In genomic region chr11:98660517-98660916, GRCm38 (mm10) we compare ENCODE assay signal across 9 mouse cellular contexts. TPM values are rescaled to one million over a fixed set of nuclear protein-coding genes. Genes with fewer than 3 reads are reported as not detected.
DNase-seq lines count a peak whose midpoint lies in the region; ATAC-seq and TF ChIP-seq lines count a peak whose summit lies in the region.
"Had no signal": no experiment of that assay in that cellular context is flagged by ENCODE, and none has a peak within 500 bp of the region (broad histone marks: within the 10 kb centered on the region; RNA-seq: fewer than 3 reads in every experiment).

No protein-coding gene starts in this region.

- peak; percentile 70; the same call in 1 of the 2 replicates for ATAC-seq in forebrain, embryonic 15.5 days (replicated peaks)
- ATAC-seq in intestine, postnatal 0 days, result no peak
- no peak for ATAC-seq in limb, embryonic 14.5 days (ENCODE audit: low FRiP score, low read depth)
- ATAC-seq in neural tube, embryonic 12.5 days (ENCODE audit: low FRiP score, low read depth), result no peak

- 0 out of 2 replicates have a peak, but pooled peaks cover 4% of the 10 kb centered on the region for H3K4me1 ChIP-seq in forebrain, embryonic 15.5 days
- no peaks in the 10 kb centered on the region for H3K4me1 ChIP-seq in intestine, postnatal 0 days (replicated peaks; ENCODE audit: control insufficient read depth, insufficient read depth, low read length)
- no peaks in the 10 kb centered on the region for H3K4me1 ChIP-seq in limb, embryonic 14.5 days (ENCODE audit: control insufficient read depth, insufficient read depth, low read length)
- H3K4me1 ChIP-seq in neural tube, embryonic 12.5 days, result no peaks in the 10 kb centered on the region
- H3K4me1 ChIP-seq: embryonic facial prominence, embryonic 15.5 days had no signal

- TF ChIP-seq CTCF in intestine, postnatal 0 days (IDR thresholded peaks at IDR 0.05; ENCODE audit: low read depth), result peak; percentile 86

- no peaks in the 10 kb centered on the region for H3K27me3 ChIP-seq in forebrain, embryonic 15.5 days
- H3K27me3 ChIP-seq in intestine, postnatal 0 days (replicated peaks; ENCODE audit: control insufficient read depth, insufficient read depth, low read length), result no peaks in the 10 kb centered on the region
- no peaks in the 10 kb centered on the region for H3K27me3 ChIP-seq in limb, embryonic 14.5 days (ENCODE audit: control insufficient read depth, insufficient read depth, low read length)
- no peaks in the 10 kb centered on the region; the same call in 1 of the 2 replicates for H3K27me3 ChIP-seq in neural tube, embryonic 12.5 days (replicated peaks)
- H3K27me3 ChIP-seq: embryonic facial prominence, embryonic 15.5 days had no signal

- DNase-seq in kidney, adult 18-20 months, result peak; percentile 7
- no peak for DNase-seq in kidney, adult 11 months
- DNase-seq in ZHBTc4 (ENCODE audit: low read depth, low spot score), result peak; percentile 75
- peak; percentile 77 for DNase-seq in limb, embryonic 14.5 days (ENCODE audit: low spot score)
- no peak for DNase-seq in gastrocnemius, postnatal 25 days

- no peak for TF ChIP-seq POLR2A in limb, embryonic 14.5 days (IDR thresholded peaks at IDR 0.05; ENCODE audit: borderline replicate concordance, extremely low read depth, insufficient read depth, insufficient read length)

- H3K36me3 ChIP-seq in forebrain, embryonic 15.5 days, result no peaks in the 10 kb centered on the region
- no peaks in the 10 kb centered on the region for H3K36me3 ChIP-seq in intestine, postnatal 0 days (ENCODE audit: control insufficient read depth, insufficient read depth)
- no peaks in the 10 kb centered on the region for H3K36me3 ChIP-seq in limb, embryonic 14.5 days (ENCODE audit: control insufficient read depth, insufficient read depth, low read length)
- H3K36me3 ChIP-seq in neural tube, embryonic 12.5 days, result no peaks in the 10 kb centered on the region
- H3K36me3 ChIP-seq: embryonic facial prominence, embryonic 15.5 days had no signal

- H3K4me3 ChIP-seq in forebrain, embryonic 15.5 days, result no peak overlapping the region
- H3K4me3 ChIP-seq in intestine, postnatal 0 days (ENCODE audit: low read depth, low read length), result no peak overlapping the region
- no peak overlapping the region for H3K4me3 ChIP-seq in limb, embryonic 14.5 days (replicated peaks; ENCODE audit: low read length)
- no peak overlapping the region for H3K4me3 ChIP-seq in neural tube, embryonic 12.5 days
- H3K4me3 ChIP-seq: embryonic facial prominence, embryonic 15.5 days had no signal

- H3K9me3 ChIP-seq in forebrain, embryonic 15.5 days, result no peaks in the 10 kb centered on the region
- H3K9me3 ChIP-seq in intestine, postnatal 0 days (ENCODE audit: control insufficient read depth), result no peaks in the 10 kb centered on the region
- no peaks in the 10 kb centered on the region for H3K9me3 ChIP-seq in limb, embryonic 14.5 days (ENCODE audit: control insufficient read depth, low read length)
- no peaks in the 10 kb centered on the region for H3K9me3 ChIP-seq in neural tube, embryonic 12.5 days
- H3K9me3 ChIP-seq: embryonic facial prominence, embryonic 15.5 days had no signal

- peak overlapping the region; percentile 9; the same call in 1 of the 2 replicates for H3K4me2 ChIP-seq in forebrain, embryonic 15.5 days (replicated peaks)
- no peak overlapping the region for H3K4me2 ChIP-seq in intestine, postnatal 0 days (replicated peaks; ENCODE audit: low read depth)
- H3K4me2 ChIP-seq in limb, embryonic 14.5 days (replicated peaks; ENCODE audit: low read depth, low read length, severe bottlenecking), result no peak overlapping the region
- H3K4me2 ChIP-seq in neural tube, embryonic 12.5 days (replicated peaks), result peak overlapping the region; percentile 36; the same call in 1 of the 2 replicates
- H3K4me2 ChIP-seq: embryonic facial prominence, embryonic 15.5 days had no signal

- H3K9ac ChIP-seq in forebrain, embryonic 15.5 days (replicated peaks), result no peak overlapping the region
- no peak overlapping the region for H3K9ac ChIP-seq in intestine, postnatal 0 days (ENCODE audit: low read depth, low read length)
- H3K9ac ChIP-seq in limb, embryonic 14.5 days (ENCODE audit: low read depth, low read length, severe bottlenecking), result no peak overlapping the region
- H3K9ac ChIP-seq in neural tube, embryonic 12.5 days, result no peak overlapping the region
- H3K9ac ChIP-seq: embryonic facial prominence, embryonic 15.5 days had no signal

- 11% methylated on average over 6 of the region's 6 CpGs for WGBS in forebrain, embryonic 15.5 days
- 14% methylated on average over 6 of the region's 6 CpGs for WGBS in intestine, postnatal 0 days
- WGBS in limb, embryonic 14.5 days, result 8% methylated on average over 6 of the region's 6 CpGs
- WGBS in neural tube, embryonic 12.5 days, result 8% methylated on average over 6 of the region's 6 CpGs

- H3K27ac ChIP-seq in forebrain, embryonic 15.5 days (replicated peaks), result no peak overlapping the region
- no peak overlapping the region for H3K27ac ChIP-seq in intestine, postnatal 0 days (ENCODE audit: low read depth, low read length)
- H3K27ac ChIP-seq in limb, embryonic 14.5 days (replicated peaks; ENCODE audit: low read depth, low read length), result no peak overlapping the region
- H3K27ac ChIP-seq in neural tube, embryonic 12.5 days, result no peak overlapping the region; the same call in 1 of the 2 replicates
- H3K27ac ChIP-seq: embryonic facial prominence, embryonic 15.5 days had no signal

RNA-seq across cellular contexts. Expression of gene Gsdma, which starts 3.6 kb away (rescaled TPM):
- polyA plus RNA-seq in forebrain, embryonic 15.5 days (2015; fragmentation: Nextera tagmentation; extraction: Ambion mirVana), result not detected in 2 replicates
- 0.38 and 0.42 TPM in 2 replicates for polyA plus RNA-seq in intestine, postnatal 0 days (2015; fragmentation: Nextera tagmentation; extraction: Ambion mirVana)
- polyA plus RNA-seq in limb, embryonic 14.5 days (2012; rRNA removed), result 0.14 and 0.16 TPM in 2 replicates
- polyA plus RNA-seq in limb, embryonic 14.5 days (2014; fragmentation: Nextera tagmentation; extraction: Ambion mirVana), result 0.47 and 0.55 TPM in 2 replicates
- polyA plus RNA-seq in neural tube, embryonic 12.5 days (2016; fragmentation: Nextera tagmentation; extraction: Ambion mirVana), result not detected in 2 replicates
- under 1 TPM; 0.23 to 0.24 TPM for total RNA-seq in gastrocnemius, postnatal 25 days (2021)

RNA-seq across cellular contexts. Expression of gene Gsdma2, which starts 14.0 kb away (rescaled TPM):
- polyA plus RNA-seq in forebrain, embryonic 15.5 days (2015; fragmentation: Nextera tagmentation; extraction: Ambion mirVana), result not detected in 2 replicates
- 0.14 and 0.16 TPM in 2 replicates for polyA plus RNA-seq in intestine, postnatal 0 days (2015; fragmentation: Nextera tagmentation; extraction: Ambion mirVana)
- polyA plus RNA-seq in limb, embryonic 14.5 days (2012; rRNA removed), result not detected in 2 replicates
- polyA plus RNA-seq in limb, embryonic 14.5 days (2014; fragmentation: Nextera tagmentation; extraction: Ambion mirVana), result not detected in 2 replicates
- not detected in 2 replicates for polyA plus RNA-seq in neural tube, embryonic 12.5 days (2016; fragmentation: Nextera tagmentation; extraction: Ambion mirVana)
- total RNA-seq in gastrocnemius, postnatal 25 days (2021), result not detected
- polyA plus RNA-seq: embryonic facial prominence, embryonic 15.5 days had no signal

RNA-seq across cellular contexts. Expression of gene Psmd3, which starts 21.8 kb away (rescaled TPM):
- 209 and 213 TPM in 2 replicates for polyA plus RNA-seq in forebrain, embryonic 15.5 days (2015; fragmentation: Nextera tagmentation; extraction: Ambion mirVana)
- polyA plus RNA-seq in intestine, postnatal 0 days (2015; fragmentation: Nextera tagmentation; extraction: Ambion mirVana), result 95.5 and 96.2 TPM in 2 replicates
- 208 and 228 TPM in 2 replicates for polyA plus RNA-seq in limb, embryonic 14.5 days (2012; rRNA removed)
- polyA plus RNA-seq in limb, embryonic 14.5 days (2014; fragmentation: Nextera tagmentation; extraction: Ambion mirVana), result 141 and 145 TPM in 2 replicates
- polyA plus RNA-seq in neural tube, embryonic 12.5 days (2016; fragmentation: Nextera tagmentation; extraction: Ambion mirVana), result 231 and 234 TPM in 2 replicates
- 10 to 100 TPM; 86.2 to 91.5 TPM for total RNA-seq in gastrocnemius, postnatal 25 days (2021)

RNA-seq across cellular contexts. Expression of gene Gsdma3, which starts 34.4 kb away (rescaled TPM):
- not detected in 2 replicates for polyA plus RNA-seq in forebrain, embryonic 15.5 days (2015; fragmentation: Nextera tagmentation; extraction: Ambion mirVana)
- polyA plus RNA-seq in intestine, postnatal 0 days (2015; fragmentation: Nextera tagmentation; extraction: Ambion mirVana), result not detected in 2 replicates
- polyA plus RNA-seq in limb, embryonic 14.5 days (2012; rRNA removed), result not detected in 2 replicates
- polyA plus RNA-seq in limb, embryonic 14.5 days (2014; fragmentation: Nextera tagmentation; extraction: Ambion mirVana), result not detected in 2 replicates
- polyA plus RNA-seq in neural tube, embryonic 12.5 days (2016; fragmentation: Nextera tagmentation; extraction: Ambion mirVana), result not detected in 2 replicates
- total RNA-seq in gastrocnemius, postnatal 25 days (2021), result 1 to 10 TPM; 1.3 to 2.4 TPM
- polyA plus RNA-seq: embryonic facial prominence, embryonic 15.5 days had no signal

RNA-seq across cellular contexts. Expression of gene Gm12355, which starts 35.1 kb away (rescaled TPM):
- 0.52 and 0.83 TPM in 2 replicates for polyA plus RNA-seq in forebrain, embryonic 15.5 days (2015; fragmentation: Nextera tagmentation; extraction: Ambion mirVana)
- polyA plus RNA-seq in intestine, postnatal 0 days (2015; fragmentation: Nextera tagmentation; extraction: Ambion mirVana), result 0.56 and 0.58 TPM in 2 replicates
- 0.12 and 0.31 TPM in 2 replicates for polyA plus RNA-seq in limb, embryonic 14.5 days (2012; rRNA removed)
- polyA plus RNA-seq in limb, embryonic 14.5 days (2014; fragmentation: Nextera tagmentation; extraction: Ambion mirVana), result 0.69 and 1.3 TPM in 2 replicates
- polyA plus RNA-seq in neural tube, embryonic 12.5 days (2016; fragmentation: Nextera tagmentation; extraction: Ambion mirVana), result 0.82 and 1.0 TPM in 2 replicates
- 1 to 10 TPM; 3.1 to 6.4 TPM for total RNA-seq in gastrocnemius, postnatal 25 days (2021)

Comparison
In these comparisons a context has a peak if more than half of its experiments do, and no peak if none do; other contexts are left out.
1. DNase-seq: peak in kidney, adult 18-20 months (single experiment), ZHBTc4 (single experiment) and limb, embryonic 14.5 days (single experiment); none in kidney, adult 11 months (single experiment) and gastrocnemius, postnatal 25 days (single experiment).
2. H3K4me2 ChIP-seq: peak in forebrain, embryonic 15.5 days (single experiment) and neural tube, embryonic 12.5 days (single experiment); none in intestine, postnatal 0 days (single experiment) and limb, embryonic 14.5 days (single experiment).